Mouse (Mus musculus) lung, postnatal 25 days (tissue): ENCODE data around the gene Cryba2.

Experiments
- DNase-seq: peaks from one replicate; pipeline ENCODE4 v3.0.0; 2022; ENCODE audit warnings: low spot score

Cryba2 gene

GRCm38 (mm10) chr1:74848946-74849345, 44.0 kb downstream of the Cryba2 start:
- DNase-seq, result no peak

- DNase-seq, result no peak
These were observed 46.6 kb downstream of the Cryba2 start for GRCm38 (mm10) chr1:74846341-74846740.

GRCm38 (mm10) chr1:74843090-74843489, 49.9 kb downstream of the Cryba2 start:
- no peak for DNase-seq
